Mouse (Mus musculus) myocyte (in vitro differentiated cells): ENCODE results near the gene Tgm5.

ENCODE experiments used
- CEBPB ChIP-seq: IDR thresholded peaks from 2 replicates; pipeline ENCODE4 v1.6.1; 2011; ENCODE audit warnings: mild to moderate bottlenecking, moderate library complexity; ENCODE audit not compliant: poor library complexity, insufficient read depth, severe bottlenecking
- E2F4 ChIP-seq: IDR thresholded peaks from one replicate; pipeline ENCODE4 v1.6.1; 2011; ENCODE audit warnings: mild to moderate bottlenecking, control low read depth, moderate library complexity; ENCODE audit not compliant: insufficient read depth
- MAX ChIP-seq: IDR thresholded peaks from one replicate; pipeline ENCODE4 v1.6.1; 2011; ENCODE audit warnings: low read depth, mild to moderate bottlenecking, control low read depth
- MYOD1 ChIP-seq, 3 experiments: IDR thresholded peaks; one replicate each; pipeline ENCODE4 v1.6.1; 2011; ENCODE audit warnings: control low read depth in 2 of 3, low read depth in 2 of 3, mild to moderate bottlenecking in 2 of 3, moderate library complexity in 1 of 3; ENCODE audit not compliant: insufficient read length in 2 of 3, control insufficient read depth in 1 of 3
- MYOG ChIP-seq, 3 experiments: IDR thresholded peaks; one replicate each; pipeline ENCODE4 v1.6.1; 2011; ENCODE audit warnings: control low read depth in 2 of 3, low read depth in 2 of 3, mild to moderate bottlenecking in 2 of 3; ENCODE audit not compliant: insufficient read length in 2 of 3, control insufficient read depth in 1 of 3, insufficient read depth in 1 of 3
- POLR2A ChIP-seq: IDR thresholded peaks from one replicate; pipeline ENCODE4 v1.6.1; 2011; ENCODE audit warnings: low read depth, mild to moderate bottlenecking, control low read depth, moderate library complexity; ENCODE audit not compliant: insufficient read length
- POLR2AphosphoS2 ChIP-seq: IDR thresholded peaks from one replicate; pipeline ENCODE4 v1.6.1; 2011; ENCODE audit warnings: low read depth, control low read depth; ENCODE audit not compliant: insufficient read length
- SRF ChIP-seq: IDR thresholded peaks from one replicate; pipeline ENCODE4 v1.6.1; 2011; ENCODE audit warnings: low read depth; ENCODE audit not compliant: control insufficient read depth, insufficient read length
- TCF12 ChIP-seq: IDR thresholded peaks from one replicate; pipeline ENCODE4 v1.6.1; 2011; ENCODE audit warnings: mild to moderate bottlenecking, control low read depth; ENCODE audit not compliant: poor library complexity, insufficient read depth, severe bottlenecking
- USF1 ChIP-seq: IDR thresholded peaks from one replicate; pipeline ENCODE4 v1.6.1; 2011; ENCODE audit warnings: low read depth, mild to moderate bottlenecking, control low read depth, moderate library complexity

- TF ChIP-seq USF1 (no peak), POLR2A (no peak), E2F4 (no peak), TCF12 (no peak), MYOD1 (IDR thresholded peaks at IDR 0.05; ENCODE audit: control insufficient read depth in 1 of 3, insufficient read length in 2 of 3, low read depth in 2 of 3) (peak in 1 of 3 experiments; percentile 20), MYOG (IDR thresholded peaks at IDR 0.05; ENCODE audit: control insufficient read depth in 1 of 3, insufficient read depth in 1 of 3, insufficient read length in 2 of 3, low read depth in 2 of 3) (peak in 1 of 3 experiments; percentile 57), MAX (no peak), CEBPB (no peak), POLR2AphosphoS2 (no peak), SRF (no peak)
These were observed 18.5 kb downstream of the Tgm5 start for GRCm38 (mm10) chr2:121067116-121067515.
